Mouse (Mus musculus) hindbrain, embryonic 13.5 days (tissue): ENCODE data around the gene Epn3. TPM values are rescaled to one million over a fixed set of nuclear protein-coding genes. Genes with fewer than 3 reads are reported as not detected.

Experiments
- ATAC-seq: fragments of 200-750 bp; cut with Nextera tagmentation; 2 replicates; pipeline ENCODE4 v1.8.0; 2017; ENCODE audit warnings: moderate TSS enrichment; ENCODE audit not compliant: low FRiP score
- H3K27ac ChIP-seq: fragments of 300-500 bp; sonication (generic); 2 replicates; pipeline ENCODE4 v1.5.1; 2015; ENCODE audit warnings: inconsistent platforms, mild to moderate bottlenecking, moderate library complexity
- H3K27me3 ChIP-seq: fragments of 300-500 bp; sonication (generic); 2 replicates; pipeline ENCODE4 v1.6.1; 2015; ENCODE audit warnings: mild to moderate bottlenecking, inconsistent platforms
- H3K36me3 ChIP-seq: fragments of 300-500 bp; sonication (generic); 2 replicates; pipeline ENCODE4 v1.6.1; 2015; ENCODE audit warnings: mild to moderate bottlenecking, inconsistent platforms
- H3K4me1 ChIP-seq: fragments of 300-500 bp; sonication (generic); replicated peaks from 2 replicates; pipeline ENCODE4 v1.6.1; 2015; ENCODE audit warnings: inconsistent platforms
- H3K4me2 ChIP-seq: fragments of 300-500 bp; sonication (generic); 2 replicates; pipeline ENCODE4 v1.6.1; 2015; ENCODE audit warnings: inconsistent platforms, mild to moderate bottlenecking, moderate library complexity
- H3K4me3 ChIP-seq: fragments of 300-500 bp; sonication (generic); 2 replicates; pipeline ENCODE4 v1.5.1; 2015; ENCODE audit warnings: mild to moderate bottlenecking, inconsistent platforms
- H3K9ac ChIP-seq: fragments of 300-500 bp; sonication (generic); 2 replicates; pipeline ENCODE4 v1.6.1; 2015; ENCODE audit warnings: mild to moderate bottlenecking, inconsistent platforms
- H3K9me3 ChIP-seq: fragments of 300-500 bp; sonication (generic); 2 replicates; pipeline ENCODE4 v1.6.1; 2016; ENCODE audit warnings: inconsistent platforms
- whole genome bisulfite sequencing: fragments of 180-500 bp; shearing (Covaris S2); methylation state at CpG from one replicate; pipeline ENCODE4 v1.1.7; 2015; 5-methylcytosine and 5-hydroxymethylcytosine counted together
- polyA plus RNA-seq: library from polyadenylated mRNA; unstranded; fragments of >200 nt; fragmentation: Nextera tagmentation; extraction: Ambion mirVana; gene quantifications from 2 replicates; pipeline ENCODE4 v1.2.1, GENCODE M21; 2015

Gene Epn3
- polyA plus RNA-seq, 1 experiment from 2014 or later, result 0.90 TPM

DNA sequence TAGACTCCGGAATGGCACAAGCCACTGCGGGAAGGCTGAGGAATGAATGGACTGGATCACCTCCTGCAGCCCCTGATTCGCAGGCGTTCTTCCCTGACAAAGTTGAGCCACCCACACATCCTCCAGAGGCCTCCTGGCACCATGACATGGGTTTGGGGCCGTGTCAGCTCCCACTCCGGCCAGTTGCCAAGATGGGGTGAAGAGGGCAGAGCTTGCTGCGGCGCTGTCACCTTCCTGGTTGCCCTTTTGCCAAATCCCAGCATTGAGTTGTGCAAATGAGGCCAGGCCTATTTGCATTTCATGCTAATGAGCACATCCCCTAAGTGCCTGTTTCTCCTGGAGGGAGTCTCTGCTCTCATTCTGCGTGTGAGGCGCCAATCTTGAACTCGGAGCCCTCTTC is 24.1 kb downstream of the Epn3 start:
- H3K27me3 ChIP-seq, result peaks cover 32% of the 10 kb centered on the region
- no peak overlapping the region for H3K4me3 ChIP-seq
- H3K4me2 ChIP-seq, result peak overlapping the region; percentile 4; the same call in 1 of the 2 replicates
- no peaks in the 10 kb centered on the region for H3K36me3 ChIP-seq
- no peak for ATAC-seq
- H3K9me3 ChIP-seq, result no peaks in the 10 kb centered on the region
- no peak overlapping the region for H3K27ac ChIP-seq
- H3K4me1 ChIP-seq, result peaks cover 50% of the 10 kb centered on the region
- WGBS, result 10% methylated on average over 11 of the region's 11 CpGs
- H3K9ac ChIP-seq, result no peak overlapping the region

DNA sequence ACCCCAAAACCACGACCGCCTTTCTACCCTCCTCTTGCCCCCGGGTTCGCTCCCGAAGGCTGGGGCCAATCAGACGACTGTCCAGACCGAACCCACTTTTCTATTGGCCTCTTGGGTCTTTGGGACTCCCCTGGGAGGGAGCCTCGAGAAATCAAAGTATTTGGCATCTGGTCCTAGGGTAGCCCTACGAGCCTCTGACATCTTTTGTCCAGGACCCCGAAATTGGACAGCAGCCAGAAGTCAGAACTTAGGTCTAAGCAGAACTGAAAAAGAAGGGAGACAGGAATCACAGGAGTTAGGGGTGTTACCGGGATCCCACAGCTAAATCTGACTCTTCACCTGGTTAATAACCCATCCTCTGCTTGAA is 25.2 kb downstream of the Epn3 start:
- peaks cover 32% of the 10 kb centered on the region for H3K27me3 ChIP-seq
- no peaks in the 10 kb centered on the region for H3K9me3 ChIP-seq
- H3K4me3 ChIP-seq, result peak overlapping the region; percentile 93
- no peaks in the 10 kb centered on the region for H3K36me3 ChIP-seq
- 2% methylated on average over 11 of the region's 11 CpGs for WGBS
- H3K27ac ChIP-seq, result no peak overlapping the region
- peak overlapping the region; percentile 94 for H3K4me2 ChIP-seq
- ATAC-seq, result peak; percentile 28; the same call in 1 of the 2 replicates
- no peak overlapping the region for H3K9ac ChIP-seq
- peaks cover 62% of the 10 kb centered on the region for H3K4me1 ChIP-seq

DNA sequence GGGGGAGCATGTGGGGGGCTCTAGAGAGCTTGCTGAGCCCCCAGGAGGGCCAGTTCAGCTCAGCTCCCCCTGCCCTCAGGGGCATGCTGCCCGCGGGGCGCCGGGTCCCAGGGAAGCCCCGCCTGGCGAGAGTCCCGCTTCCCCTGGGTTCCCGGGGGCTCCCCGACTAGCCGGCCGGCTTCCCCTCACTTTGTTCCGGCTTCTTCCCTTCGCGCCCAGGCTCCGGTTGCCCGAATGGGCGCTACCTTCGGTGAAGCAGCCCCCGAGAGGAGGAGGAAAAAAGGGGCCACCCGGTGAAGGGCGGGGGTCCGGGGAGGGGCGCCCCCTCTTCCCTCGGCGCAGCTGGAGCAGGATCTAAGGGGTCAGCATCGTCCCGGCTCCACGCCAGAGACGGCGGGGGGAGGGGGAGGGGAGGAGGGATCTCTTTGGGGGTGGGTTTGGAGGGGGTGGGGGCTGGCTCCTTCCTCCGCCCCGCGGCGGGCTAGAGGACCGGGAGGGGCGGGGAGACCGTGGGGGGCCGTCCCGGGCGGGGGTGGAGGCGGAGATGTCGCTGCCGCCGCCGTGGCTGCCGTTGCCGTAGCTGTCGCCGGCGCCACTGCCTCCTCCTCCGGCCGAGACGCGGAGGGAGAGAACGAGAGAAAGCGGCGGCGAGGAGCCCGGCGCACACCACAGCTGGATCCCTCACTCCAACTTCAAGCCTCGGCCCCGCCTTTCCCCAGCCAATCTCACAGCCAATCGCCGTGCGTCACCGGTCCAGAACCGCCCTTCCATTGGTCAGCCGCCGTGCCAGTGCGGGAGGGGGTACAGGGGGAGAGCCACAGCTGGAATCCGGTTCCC is 25.8 kb downstream of the Epn3 start, which contains the start of gene Cacna1g:
Gene Cacna1g (minus strand): TSS at position 492 of the 837 bp plus-strand sequence.
- H3K36me3 ChIP-seq, result no peaks in the 10 kb centered on the region
- H3K4me2 ChIP-seq, result peak within 1 kb of the TSS; percentile 94
- H3K4me3 ChIP-seq, result peak within 1 kb of the TSS; percentile 93
- WGBS, result under 1% methylated on average over 39 of the region's 71 CpGs
- peak within 1 kb of the TSS; percentile 97 for H3K27ac ChIP-seq
- peaks cover 32% of the 10 kb centered on the region for H3K27me3 ChIP-seq
- peaks cover 68% of the 10 kb centered on the region for H3K4me1 ChIP-seq
- ATAC-seq, result peak; percentile 83
- peak within 1 kb of the TSS; percentile 98 for H3K9ac ChIP-seq
- H3K9me3 ChIP-seq, result no peaks in the 10 kb centered on the region

DNA sequence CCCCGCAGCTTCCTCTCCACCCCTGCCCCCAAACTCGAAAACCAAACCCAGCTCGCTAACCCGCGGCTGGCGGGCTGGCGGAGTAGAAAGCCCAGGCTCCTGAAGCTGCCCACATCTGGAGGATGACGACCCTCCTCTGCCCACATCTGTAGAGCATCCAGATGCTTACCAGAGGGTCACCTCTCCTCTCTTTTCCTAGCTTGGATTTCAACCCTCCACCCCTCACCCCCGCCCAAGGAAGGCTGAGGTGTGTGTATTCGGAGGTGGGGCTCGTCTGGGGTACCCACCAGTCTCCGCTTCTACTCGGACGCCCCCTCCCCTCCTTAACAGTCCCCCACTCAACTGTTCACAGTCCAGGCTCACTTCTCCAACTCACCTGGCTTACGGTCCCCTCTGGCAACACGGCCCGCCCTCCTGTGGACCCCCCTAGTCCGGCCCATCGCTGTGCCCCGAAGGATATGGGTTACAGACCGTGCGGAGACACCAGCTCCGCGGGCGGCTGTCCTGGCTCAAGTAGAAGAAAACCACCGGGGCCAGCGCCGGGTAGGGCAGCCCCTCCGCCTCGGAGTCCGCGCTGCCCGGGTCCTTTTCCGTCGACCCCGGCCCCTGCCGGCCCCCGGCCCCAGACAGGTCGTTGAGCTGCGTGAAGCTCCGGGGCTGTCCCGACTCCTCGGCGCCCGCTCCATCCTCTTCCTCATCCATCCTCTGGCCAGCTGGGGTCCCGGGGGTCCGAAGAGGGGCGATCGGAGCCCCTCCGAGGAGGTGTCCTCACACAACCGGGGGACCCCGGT is 26.7 kb downstream of the Epn3 start:
- Histone ChIP-seq H3K27me3 (peaks cover 26% of the 10 kb centered on the region), H3K4me3 (peak overlapping the region; percentile 93), H3K4me2 (peak overlapping the region; percentile 94), H3K36me3 (no peaks in the 10 kb centered on the region), H3K9me3 (no peaks in the 10 kb centered on the region), H3K4me1 (peaks cover 77% of the 10 kb centered on the region), H3K27ac (peak overlapping the region; percentile 97), H3K9ac (peak overlapping the region; percentile 98)
- under 1% methylated on average over 50 of the region's 52 CpGs for WGBS
- peak; percentile 15; the same call in 1 of the 2 replicates for ATAC-seq

DNA sequence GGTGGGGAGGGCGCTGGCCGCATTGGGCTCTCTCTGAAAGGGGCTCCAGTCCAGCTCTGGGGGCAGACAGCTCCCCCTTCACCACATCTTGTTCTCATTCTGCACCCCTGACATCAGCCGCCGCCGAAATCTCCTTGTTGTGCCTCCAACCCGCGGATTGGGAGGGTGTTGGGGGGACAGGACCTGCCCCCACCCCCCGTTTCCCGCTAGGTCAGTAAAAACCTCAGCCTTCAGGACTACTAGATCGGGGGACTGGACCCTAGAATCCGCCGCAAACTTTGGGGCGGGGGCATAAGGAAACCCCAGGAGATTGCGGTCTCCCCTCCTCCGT is 27.2 kb downstream of the Epn3 start:
- H3K4me1 ChIP-seq, result peaks cover 82% of the 10 kb centered on the region
- no peaks in the 10 kb centered on the region for H3K9me3 ChIP-seq
- peak overlapping the region; percentile 98 for H3K9ac ChIP-seq
- peaks cover 23% of the 10 kb centered on the region for H3K27me3 ChIP-seq
- peak overlapping the region; percentile 93 for H3K4me3 ChIP-seq
- under 1% methylated on average over 15 of the region's 15 CpGs for WGBS
- no peak for ATAC-seq
- H3K4me2 ChIP-seq, result peak overlapping the region; percentile 94
- no peaks in the 10 kb centered on the region for H3K36me3 ChIP-seq
- peak overlapping the region; percentile 97 for H3K27ac ChIP-seq

DNA sequence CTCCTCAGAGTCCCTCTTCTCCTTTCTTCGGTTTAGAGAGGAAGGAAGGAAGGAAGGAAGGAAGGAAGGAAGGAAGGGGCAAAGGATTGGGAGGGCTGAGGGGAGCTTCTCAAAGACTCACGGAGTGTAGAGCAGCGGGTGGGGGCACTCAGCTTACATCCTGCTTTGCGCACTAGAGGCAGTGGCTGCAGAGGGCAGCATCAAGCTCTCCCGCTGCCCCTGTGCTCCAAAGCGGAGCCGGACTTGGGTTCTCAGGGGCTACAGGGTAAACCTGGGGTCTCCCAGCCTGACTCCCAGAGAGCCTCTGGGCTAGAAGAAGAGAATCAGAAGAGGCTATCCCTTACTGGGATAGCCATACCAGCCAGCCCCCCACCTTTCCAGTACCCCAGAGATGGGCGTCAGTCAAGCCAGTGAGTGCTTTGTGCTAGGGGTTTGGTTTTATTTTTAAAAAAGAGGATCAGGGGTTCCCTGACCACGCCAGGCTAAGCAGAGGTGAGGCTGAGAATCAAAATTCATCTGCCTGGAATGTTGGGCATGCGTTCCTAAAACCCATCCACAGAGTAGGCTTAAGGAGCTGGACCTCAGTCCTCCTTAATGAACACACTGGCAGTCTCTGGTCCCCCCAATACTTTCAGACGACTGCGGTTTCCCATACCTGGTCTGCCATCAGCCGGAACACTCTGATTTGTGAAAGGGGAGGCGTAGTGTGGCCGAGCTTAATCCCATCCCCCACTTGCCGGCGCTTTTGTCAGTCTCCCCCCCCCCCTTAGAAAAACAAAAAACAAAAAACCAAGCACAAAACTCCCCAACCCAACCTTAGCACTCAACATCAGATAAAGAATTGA is 27.8 kb downstream of the Epn3 start:
- WGBS, result 2% methylated on average over 17 of the region's 17 CpGs
- H3K4me1 ChIP-seq, result peaks cover 88% of the 10 kb centered on the region
- peaks cover 17% of the 10 kb centered on the region for H3K27me3 ChIP-seq
- no peak for ATAC-seq
- no peaks in the 10 kb centered on the region for H3K9me3 ChIP-seq
- peak overlapping the region; percentile 93 for H3K4me3 ChIP-seq
- peak overlapping the region; percentile 97 for H3K27ac ChIP-seq
- H3K36me3 ChIP-seq, result no peaks in the 10 kb centered on the region
- H3K9ac ChIP-seq, result peak overlapping the region; percentile 98
- peak overlapping the region; percentile 94 for H3K4me2 ChIP-seq

DNA sequence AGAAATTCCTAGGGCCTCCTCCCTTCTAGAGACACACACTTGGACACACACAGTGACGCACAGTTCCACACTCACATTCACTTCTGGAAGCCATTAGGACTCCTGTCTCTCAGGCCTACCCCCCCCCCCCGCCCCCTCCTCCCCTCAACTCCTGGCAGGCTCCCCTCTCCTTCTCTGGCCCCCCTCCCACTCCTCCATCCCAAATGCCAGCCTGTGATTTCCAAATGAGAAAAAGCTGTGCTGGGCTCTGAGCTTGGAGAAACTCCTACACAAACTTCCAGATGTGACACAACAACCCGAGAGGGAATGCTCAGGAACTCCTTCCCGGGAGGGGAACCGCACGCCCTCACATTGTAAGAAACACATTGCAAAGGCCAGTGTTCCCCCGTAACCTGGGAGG is 29.4 kb downstream of the Epn3 start:
- ATAC-seq, result no peak
- Histone ChIP-seq H3K36me3 (no peaks in the 10 kb centered on the region), H3K9ac (peak overlapping the region; percentile 98; the same call in 1 of the 2 replicates), H3K4me2 (peak overlapping the region; percentile 94), H3K9me3 (no peaks in the 10 kb centered on the region), H3K4me3 (peak overlapping the region; percentile 93; the same call in 1 of the 2 replicates), H3K27ac (peak overlapping the region; percentile 97), H3K4me1 (peaks cover 93% of the 10 kb centered on the region), H3K27me3 (peaks cover 7% of the 10 kb centered on the region; the same call in 1 of the 2 replicates)
- WGBS, result 20% methylated on average over 7 of the region's 7 CpGs

DNA sequence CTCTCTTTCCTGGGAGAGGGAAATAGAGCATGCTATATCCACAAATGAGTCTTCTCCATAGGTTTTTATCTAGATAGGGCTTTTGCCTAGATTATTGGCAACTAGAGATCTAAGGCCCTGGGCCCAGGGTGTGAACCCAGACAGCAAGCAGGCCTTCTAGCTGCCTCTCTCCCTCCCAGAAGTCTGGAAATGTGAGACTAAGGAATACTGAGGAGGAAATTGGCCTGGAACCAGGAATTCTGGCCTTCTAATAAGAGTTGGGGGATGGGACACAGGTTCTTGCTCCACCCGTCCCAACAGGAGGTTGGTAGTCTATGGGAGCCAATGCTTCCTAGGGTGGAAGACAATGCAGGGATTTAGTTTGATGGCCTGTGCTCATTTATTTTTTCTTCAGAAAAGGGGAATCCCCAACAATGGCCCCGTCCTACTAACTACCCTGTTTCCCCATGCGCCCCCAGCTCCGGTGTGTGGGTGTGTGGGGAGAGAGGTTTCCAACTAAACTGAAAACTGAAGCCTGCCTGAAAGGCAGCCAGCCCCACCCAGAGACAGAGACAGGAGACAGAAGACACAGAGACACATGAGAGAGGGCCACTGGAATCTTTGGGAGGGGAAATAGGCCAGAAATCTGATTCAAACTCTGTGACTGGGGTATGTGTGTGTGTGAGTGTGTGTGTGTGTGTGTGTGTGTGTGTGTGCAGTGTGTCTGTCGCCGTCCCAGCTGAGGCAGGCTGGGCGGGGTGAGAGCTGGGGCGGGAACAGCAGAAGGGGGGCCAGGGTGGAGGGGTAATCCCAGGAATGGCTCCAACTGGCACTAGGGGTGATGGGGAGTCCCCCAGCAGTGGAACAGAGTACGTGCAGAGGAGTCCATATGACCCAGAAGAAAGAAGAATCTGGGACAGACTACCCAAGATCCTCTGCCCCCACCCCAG is 30.4 kb downstream of the Epn3 start:
- WGBS, result 7% methylated on average over 7 of the region's 9 CpGs
- peak overlapping the region; percentile 9; the same call in 1 of the 2 replicates for H3K4me3 ChIP-seq
- peak overlapping the region; percentile 94 for H3K4me2 ChIP-seq
- peak overlapping the region; percentile 63 for H3K9ac ChIP-seq
- no peaks in the 10 kb centered on the region for H3K9me3 ChIP-seq
- H3K36me3 ChIP-seq, result no peaks in the 10 kb centered on the region
- peaks cover 93% of the 10 kb centered on the region for H3K4me1 ChIP-seq
- ATAC-seq, result no peak
- peak overlapping the region; percentile 97 for H3K27ac ChIP-seq
- no peaks in the 10 kb centered on the region for H3K27me3 ChIP-seq

DNA sequence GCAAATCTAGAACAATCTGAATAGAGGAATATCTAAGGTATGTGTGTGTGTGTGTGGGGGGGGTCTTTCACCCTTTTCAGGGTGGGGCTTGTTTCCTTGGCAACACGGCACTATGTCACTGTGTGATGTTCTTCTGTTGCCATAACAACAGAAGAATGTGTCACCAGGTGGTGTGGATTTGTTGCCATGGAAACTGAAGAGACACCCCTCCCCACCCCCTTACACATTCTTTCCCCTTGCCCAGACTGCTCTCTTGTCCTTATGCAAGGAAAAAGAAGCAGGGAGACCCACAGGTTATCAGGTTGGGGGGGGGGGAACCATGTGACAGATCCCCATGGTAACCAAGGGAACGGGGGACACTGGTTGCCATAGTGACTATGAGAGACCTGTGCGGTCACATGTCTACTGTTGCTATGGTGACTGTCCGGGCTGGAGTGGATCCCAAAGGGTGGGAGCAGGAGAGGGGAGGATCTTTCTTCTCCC is 31.2 kb downstream of the Epn3 start:
- 0 out of 2 replicates have a peak overlapping the region, but pooled peaks have one; percentile 4 for H3K4me3 ChIP-seq
- peaks cover 97% of the 10 kb centered on the region for H3K4me1 ChIP-seq
- peak overlapping the region; percentile 97 for H3K27ac ChIP-seq
- peak; percentile 88 for ATAC-seq
- WGBS, result 13% methylated on average over 4 of the region's 4 CpGs
- H3K4me2 ChIP-seq, result peak overlapping the region; percentile 94
- H3K36me3 ChIP-seq, result no peaks in the 10 kb centered on the region
- no peak overlapping the region for H3K9ac ChIP-seq
- H3K27me3 ChIP-seq, result no peaks in the 10 kb centered on the region
- no peaks in the 10 kb centered on the region for H3K9me3 ChIP-seq

DNA sequence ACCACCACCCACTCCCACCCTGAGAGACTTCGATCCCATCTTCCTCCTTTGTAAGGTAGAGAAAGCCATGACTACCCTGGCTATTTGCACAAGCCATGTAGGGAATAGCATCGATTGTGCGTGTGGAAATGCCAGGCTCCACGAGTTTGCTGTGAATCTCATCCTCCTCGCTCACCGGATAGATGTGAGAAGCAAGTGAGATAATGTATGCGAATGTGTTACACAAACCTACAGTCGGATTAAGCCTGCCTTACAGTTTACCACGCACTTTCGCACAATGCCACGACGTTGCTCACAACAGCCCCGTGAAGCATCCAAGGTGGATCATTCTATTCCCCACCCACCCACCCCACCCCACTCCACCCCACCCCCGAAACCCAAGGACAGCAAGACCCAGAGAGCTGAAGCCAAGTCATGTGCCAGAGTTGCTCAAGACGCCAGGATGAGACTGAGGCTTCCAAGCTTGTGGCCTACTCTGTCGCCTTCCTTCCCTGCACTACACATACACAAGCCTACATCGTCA is 33.4 kb downstream of the Epn3 start:
- no peak for ATAC-seq
- no peak overlapping the region for H3K4me3 ChIP-seq
- WGBS, result 89% methylated on average over 17 of the region's 17 CpGs
- no peak overlapping the region for H3K9ac ChIP-seq
- no peak overlapping the region for H3K4me2 ChIP-seq
- peaks cover 14% of the 10 kb centered on the region for H3K36me3 ChIP-seq
- peaks cover 75% of the 10 kb centered on the region for H3K4me1 ChIP-seq
- H3K27me3 ChIP-seq, result no peaks in the 10 kb centered on the region
- peak overlapping the region; percentile 52; the same call in 1 of the 2 replicates for H3K27ac ChIP-seq
- H3K9me3 ChIP-seq, result no peaks in the 10 kb centered on the region
